Mouse (Mus musculus): Measurements from ENCODE around the gene Rara. TPM values are rescaled to one million over a fixed set of nuclear protein-coding genes. Genes with fewer than 3 reads are reported as not detected.
A peak's percentile ranks its signal among the peaks of the same experiment; 100 is the strongest.

Gene Rara
- total RNA-seq, 2 experiments from 2014 or later = 18.3 to 26.6 TPM

GRCm38 (mm10) chr11:98937914-98938694, 10.5 kb downstream of the Rara start:
- no peak for DNase-seq (ENCODE audit: low spot score in 2 of 2)

GRCm38 (mm10) chr11:98938701-98939083, 11.1 kb downstream of the Rara start:
- DNase-seq (ENCODE audit: low spot score in 2 of 2) = no peak

GRCm38 (mm10) chr11:98939084-98939952, 11.7 kb downstream of the Rara start:
- no peak for DNase-seq (ENCODE audit: low spot score in 2 of 2)

- DNase-seq (ENCODE audit: low spot score in 2 of 2) = peak in 1 of 2 experiments; percentile 66
Observed at GRCm38 (mm10) chr11:98939953-98940641, 12.5 kb downstream of the Rara start.

- no peak for DNase-seq (ENCODE audit: low spot score in 2 of 2)
Observed at GRCm38 (mm10) chr11:98940776-98941175, 13.2 kb downstream of the Rara start.

- peak in 1 of 2 experiments; percentile 70 for DNase-seq (ENCODE audit: low spot score in 2 of 2)
Observed at GRCm38 (mm10) chr11:98941341-98941825, 13.8 kb downstream of the Rara start.

GRCm38 (mm10) chr11:98941826-98942550, 14.4 kb downstream of the Rara start:
- peak in 1 of 2 experiments; percentile 66 for DNase-seq (ENCODE audit: low spot score in 2 of 2)

GRCm38 (mm10) chr11:98942555-98942922, 14.9 kb downstream of the Rara start:
- no peak for DNase-seq (ENCODE audit: low spot score in 2 of 2)

- DNase-seq (ENCODE audit: low spot score in 2 of 2) = no peak
Observed at GRCm38 (mm10) chr11:98942923-98943641, 15.5 kb downstream of the Rara start.

GRCm38 (mm10) chr11:98943741-98944461, 16.3 kb downstream of the Rara start:
- no peak for DNase-seq (ENCODE audit: low spot score in 2 of 2)

GRCm38 (mm10) chr11:98944897-98945604, 17.4 kb downstream of the Rara start:
- DNase-seq (ENCODE audit: low spot score in 2 of 2) = no peak

- DNase-seq (ENCODE audit: low spot score in 2 of 2) = no peak
Observed at GRCm38 (mm10) chr11:98945605-98945977, 18.0 kb downstream of the Rara start.

- no peak for DNase-seq (ENCODE audit: low spot score in 2 of 2)
Observed at GRCm38 (mm10) chr11:98947969-98948569, 20.5 kb downstream of the Rara start.

- no peak for DNase-seq (ENCODE audit: low spot score in 2 of 2)
Observed at GRCm38 (mm10) chr11:98949242-98949957, 21.8 kb downstream of the Rara start.

- no peak for DNase-seq (ENCODE audit: low spot score in 2 of 2)
Observed at GRCm38 (mm10) chr11:98949958-98950460, 22.4 kb downstream of the Rara start.

- no peak for DNase-seq (ENCODE audit: low spot score in 2 of 2)
Observed at GRCm38 (mm10) chr11:98950484-98950883, 22.9 kb downstream of the Rara start.
